Mouse (Mus musculus): ENCODE data around the gene Cdk14. TPM values are rescaled to one million over a fixed set of nuclear protein-coding genes. Genes with fewer than 3 reads are reported as not detected.
"Not testable (repeated sequence)": the region's sequence is repeated elsewhere in the genome, so short reads cannot be mapped to it uniquely, and the experiment has no call there.

Gene Cdk14
- polyA plus RNA-seq, 1 experiment from 2014 or later, result 42.2 TPM

DNA sequence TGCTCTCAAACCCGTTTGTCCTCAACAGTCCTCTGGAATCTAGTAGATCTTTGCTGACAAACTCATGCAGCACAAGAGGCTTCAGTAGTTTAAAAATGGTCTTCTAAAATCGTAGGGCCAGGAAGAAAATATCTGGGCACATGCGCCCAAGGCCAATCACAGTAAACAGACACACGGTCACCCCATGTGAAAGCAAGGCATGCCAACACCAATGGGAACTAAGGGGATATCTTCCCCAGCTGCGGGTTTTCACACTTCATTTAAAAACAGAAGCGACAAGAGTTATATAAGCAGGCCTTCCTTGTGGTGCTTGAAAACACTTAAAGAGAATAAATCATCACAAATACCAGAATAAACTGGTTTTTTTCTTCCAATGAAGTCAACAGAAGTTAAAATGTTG is 165.7 kb downstream of the Cdk14 start:
- no peak overlapping the region for H3K27ac ChIP-seq (replicated peaks)
- no peak overlapping the region for H3K9ac ChIP-seq (replicated peaks)
- no peaks in the 10 kb centered on the region for H3K27me3 ChIP-seq (replicated peaks)
- H3K4me2 ChIP-seq, result no peak overlapping the region
- WGBS, result 87% methylated on average over 6 of the region's 6 CpGs
- no peaks in the 10 kb centered on the region for H3K4me1 ChIP-seq
- H3K36me3 ChIP-seq, result no peaks in the 10 kb centered on the region
- H3K9me3 ChIP-seq (replicated peaks), result no peaks in the 10 kb centered on the region
- no peak overlapping the region for H3K4me3 ChIP-seq (replicated peaks)
- ATAC-seq (ENCODE audit: low FRiP score), result no peak

DNA sequence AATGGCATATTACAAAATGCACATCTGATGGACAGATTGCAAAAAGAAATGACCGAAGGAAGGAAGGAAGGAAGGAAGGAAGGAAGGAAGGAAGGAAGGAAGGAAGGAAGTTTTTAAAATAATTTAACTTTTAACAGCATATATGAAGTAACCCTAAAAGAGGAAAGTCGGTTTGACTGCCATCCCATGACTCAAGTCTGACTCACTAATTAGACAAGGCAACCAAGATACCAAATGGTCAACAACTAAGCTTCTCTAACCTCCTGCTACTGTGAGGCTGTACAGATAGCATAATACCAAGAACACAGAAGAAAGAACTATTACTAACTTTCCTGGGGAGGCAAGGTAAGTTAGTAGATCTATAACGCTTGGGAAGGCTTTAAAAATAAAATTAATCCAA is 166.9 kb downstream of the Cdk14 start:
- ATAC-seq (ENCODE audit: low FRiP score), result no peak
- Histone ChIP-seq H3K4me1 (no peaks in the 10 kb centered on the region), H3K9me3 (replicated peaks) (no peaks in the 10 kb centered on the region), H3K9ac (replicated peaks) (no peak overlapping the region), H3K27ac (replicated peaks) (no peak overlapping the region), H3K4me3 (replicated peaks) (no peak overlapping the region), H3K27me3 (replicated peaks) (no peaks in the 10 kb centered on the region), H3K36me3 (peaks cover 3% of the 10 kb centered on the region; the same call in 1 of the 2 replicates), H3K4me2 (no peak overlapping the region)
- 93% methylated on average over 3 of the region's 3 CpGs for WGBS

DNA sequence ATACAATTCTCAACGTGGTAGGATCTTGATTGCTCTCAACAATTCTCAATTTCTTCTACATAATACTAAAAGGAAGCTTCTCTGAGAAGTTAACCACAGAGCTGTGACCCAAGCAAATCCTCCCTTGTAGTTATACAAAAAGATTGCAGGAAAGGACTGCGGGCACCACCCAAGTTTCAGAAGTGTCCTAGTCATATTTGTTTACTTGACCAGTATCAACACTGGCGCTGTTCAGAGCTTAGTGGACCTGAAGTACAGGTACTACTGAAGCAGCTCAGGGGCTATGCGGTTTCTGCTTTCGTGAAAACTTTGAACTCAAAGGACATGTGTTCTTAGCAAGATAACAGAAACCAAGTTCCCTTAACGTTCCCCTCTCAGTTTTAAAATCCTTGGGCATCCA is 172.4 kb downstream of the Cdk14 start:
- Histone ChIP-seq H3K4me3 (replicated peaks) (no peak overlapping the region), H3K4me2 (no peak overlapping the region), H3K27me3 (replicated peaks) (no peaks in the 10 kb centered on the region), H3K27ac (replicated peaks) (no peak overlapping the region), H3K4me1 (0 out of 2 replicates have a peak, but pooled peaks cover 1% of the 10 kb centered on the region), H3K9ac (replicated peaks) (no peak overlapping the region), H3K9me3 (replicated peaks) (no peaks in the 10 kb centered on the region), H3K36me3 (peaks cover 3% of the 10 kb centered on the region; the same call in 1 of the 2 replicates)
- no peak for ATAC-seq (ENCODE audit: low FRiP score)
- WGBS, result 94% methylated on average over 6 of the region's 6 CpGs

DNA sequence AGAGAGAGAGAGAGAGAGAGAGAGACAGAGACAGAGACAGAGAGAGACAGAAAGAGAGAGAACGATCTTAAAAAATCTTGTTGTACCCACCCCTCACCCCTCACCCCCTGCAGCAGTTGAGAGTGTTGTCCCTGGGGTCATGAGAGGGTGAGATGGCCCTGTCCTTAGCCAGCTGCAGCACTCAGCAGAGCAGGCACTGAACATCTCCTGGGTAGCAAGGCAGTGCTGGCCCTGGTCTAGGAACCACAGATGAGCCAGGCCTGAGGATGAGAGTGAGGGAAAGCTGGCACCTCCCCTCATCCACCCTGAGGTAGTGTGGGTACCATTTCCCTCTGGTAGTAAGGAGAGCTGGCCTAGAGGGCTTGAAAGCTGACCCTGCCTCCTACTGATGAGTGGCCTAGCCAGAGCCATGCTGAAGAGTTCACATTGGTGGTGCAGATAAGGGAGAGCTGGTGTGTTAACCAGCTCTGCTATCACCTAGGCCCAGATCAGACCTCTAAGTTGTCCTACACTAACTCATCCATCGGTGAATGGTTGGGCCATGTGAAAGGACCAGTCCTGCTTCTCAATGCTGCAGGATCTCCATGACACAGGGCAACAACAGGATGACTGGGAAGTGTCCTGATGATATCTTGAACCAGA is 173.5 kb downstream of the Cdk14 start:
- Histone ChIP-seq H3K4me3 (replicated peaks) (no peak overlapping the region), H3K4me2 (no peak overlapping the region), H3K36me3 (peaks cover 3% of the 10 kb centered on the region; the same call in 1 of the 2 replicates), H3K27ac (replicated peaks) (no peak overlapping the region), H3K9me3 (replicated peaks) (no peaks in the 10 kb centered on the region), H3K9ac (replicated peaks) (no peak overlapping the region), H3K27me3 (replicated peaks) (no peaks in the 10 kb centered on the region), H3K4me1 (0 out of 2 replicates have a peak, but pooled peaks cover 4% of the 10 kb centered on the region)
- WGBS, result 95% methylated on average over 2 of the region's 2 CpGs
- ATAC-seq (ENCODE audit: low FRiP score), result no peak

DNA sequence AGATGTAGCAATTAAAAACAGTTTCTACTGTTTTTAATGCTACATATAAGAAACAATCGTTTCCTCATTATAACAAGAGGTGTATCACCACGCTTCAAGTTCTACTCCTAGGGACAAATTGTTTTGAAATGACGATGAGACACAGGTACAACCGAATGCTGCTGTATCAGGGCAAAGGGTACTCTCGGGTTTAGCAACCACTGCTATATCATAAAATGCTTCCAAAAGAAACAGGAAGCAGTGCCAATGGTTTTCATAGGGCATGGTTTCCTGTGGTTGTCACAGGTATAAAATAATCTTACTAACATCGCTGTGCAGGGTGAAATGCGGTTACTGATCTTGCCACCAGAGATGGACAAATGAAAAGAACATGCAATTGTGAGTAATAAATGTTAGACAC is 174.9 kb downstream of the Cdk14 start:
- no peak overlapping the region for H3K4me2 ChIP-seq
- no peaks in the 10 kb centered on the region for H3K9me3 ChIP-seq (replicated peaks)
- no peak overlapping the region for H3K9ac ChIP-seq (replicated peaks)
- no peaks in the 10 kb centered on the region for H3K27me3 ChIP-seq (replicated peaks)
- peaks cover 3% of the 10 kb centered on the region; the same call in 1 of the 2 replicates for H3K36me3 ChIP-seq
- H3K4me1 ChIP-seq, result 0 out of 2 replicates have a peak, but pooled peaks cover 4% of the 10 kb centered on the region
- WGBS, result 93% methylated on average over 7 of the region's 7 CpGs
- no peak for ATAC-seq (ENCODE audit: low FRiP score)
- H3K27ac ChIP-seq (replicated peaks), result no peak overlapping the region
- H3K4me3 ChIP-seq (replicated peaks), result no peak overlapping the region

DNA sequence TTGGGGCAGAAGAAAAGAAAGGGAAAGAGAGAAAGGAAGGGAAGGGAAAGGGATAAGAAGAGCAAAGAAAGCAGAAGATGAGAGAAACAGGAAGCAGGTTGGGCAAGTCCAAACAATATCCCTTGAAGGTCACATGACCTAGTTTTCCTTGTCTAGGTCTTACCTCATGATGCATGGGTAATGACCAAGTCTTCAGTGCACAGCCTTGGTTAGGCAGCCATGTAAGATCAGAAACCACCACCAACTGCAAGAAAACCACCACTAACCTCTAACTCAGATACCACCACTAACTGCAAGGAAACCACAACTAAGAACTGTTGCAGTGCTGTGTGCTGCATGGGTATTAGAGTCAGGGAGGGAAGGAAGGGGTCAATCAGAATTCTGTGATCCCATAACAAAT is 176.5 kb downstream of the Cdk14 start:
- Histone ChIP-seq H3K9me3 (replicated peaks) (no peaks in the 10 kb centered on the region), H3K4me3 (replicated peaks) (no peak overlapping the region)
- ATAC-seq (ENCODE audit: low FRiP score), result no peak

DNA sequence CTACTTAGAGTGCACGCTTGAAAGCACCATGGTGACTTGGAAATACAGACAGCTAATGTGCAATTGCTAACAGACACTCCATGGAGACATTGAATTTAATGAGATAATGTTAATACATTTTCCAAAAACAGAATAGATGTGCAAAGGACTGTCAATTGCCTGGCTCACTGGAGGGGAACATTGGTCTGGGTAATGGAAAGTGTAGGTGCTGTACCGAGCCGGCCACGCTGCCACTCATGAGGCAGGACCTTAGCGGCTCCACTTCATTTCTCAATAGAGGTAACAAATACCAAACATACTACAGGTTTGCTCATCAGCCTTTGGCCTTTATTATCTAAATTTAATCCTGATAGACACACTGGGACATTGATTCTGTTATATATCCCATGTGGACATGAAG is 177.4 kb downstream of the Cdk14 start:
- ATAC-seq (ENCODE audit: low FRiP score), result no peak
- WGBS, result 65% methylated on average over 5 of the region's 5 CpGs

More for the DNA sequence above, 176.5 kb downstream of the Cdk14 start:
- no peak overlapping the region for H3K4me2 ChIP-seq
- no peaks in the 10 kb centered on the region for H3K27me3 ChIP-seq (replicated peaks)
- 0 out of 2 replicates have a peak, but pooled peaks cover 4% of the 10 kb centered on the region for H3K4me1 ChIP-seq
- no peak overlapping the region for H3K9ac ChIP-seq (replicated peaks)
- H3K27ac ChIP-seq (replicated peaks), result no peak overlapping the region
- H3K36me3 ChIP-seq, result no peaks in the 10 kb centered on the region

DNA sequence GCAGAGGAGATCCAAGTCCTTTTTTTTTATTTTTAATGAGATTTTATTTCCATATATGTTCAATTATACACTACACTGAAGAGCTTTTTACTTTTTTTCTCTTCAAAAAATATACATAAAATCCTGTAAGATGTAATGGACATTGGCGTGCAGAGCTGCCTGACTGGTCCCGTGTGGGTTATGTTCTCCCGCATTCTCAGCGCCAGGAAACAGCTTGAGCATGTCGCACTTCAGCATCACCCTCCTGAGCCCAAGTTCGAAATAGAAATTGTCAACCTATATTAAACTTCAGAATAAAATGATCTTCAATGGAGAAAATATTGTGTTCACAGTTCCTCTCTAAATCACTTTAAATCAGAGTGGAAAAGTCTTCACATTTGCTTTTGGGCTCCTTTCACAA is 179.0 kb downstream of the Cdk14 start:
- H3K27ac ChIP-seq (replicated peaks), result no peak overlapping the region
- no peak overlapping the region for H3K4me2 ChIP-seq
- 65% methylated on average over 6 of the region's 6 CpGs for WGBS
- no peak overlapping the region for H3K4me3 ChIP-seq (replicated peaks)
- H3K9me3 ChIP-seq (replicated peaks), result no peaks in the 10 kb centered on the region
- peaks cover 10% of the 10 kb centered on the region for H3K36me3 ChIP-seq
- H3K9ac ChIP-seq (replicated peaks), result no peak overlapping the region
- ATAC-seq (ENCODE audit: low FRiP score), result no peak
- 0 out of 2 replicates have a peak, but pooled peaks cover 4% of the 10 kb centered on the region for H3K4me1 ChIP-seq
- H3K27me3 ChIP-seq (replicated peaks), result no peaks in the 10 kb centered on the region

More for the DNA sequence above, 177.4 kb downstream of the Cdk14 start:
- Histone ChIP-seq H3K36me3 (peaks cover 3% of the 10 kb centered on the region; the same call in 1 of the 2 replicates), H3K4me2 (no peak overlapping the region), H3K27me3 (replicated peaks) (no peaks in the 10 kb centered on the region), H3K27ac (replicated peaks) (no peak overlapping the region), H3K9me3 (replicated peaks) (no peaks in the 10 kb centered on the region), H3K4me1 (0 out of 2 replicates have a peak, but pooled peaks cover 4% of the 10 kb centered on the region), H3K9ac (replicated peaks) (no peak overlapping the region), H3K4me3 (replicated peaks) (no peak overlapping the region)

DNA sequence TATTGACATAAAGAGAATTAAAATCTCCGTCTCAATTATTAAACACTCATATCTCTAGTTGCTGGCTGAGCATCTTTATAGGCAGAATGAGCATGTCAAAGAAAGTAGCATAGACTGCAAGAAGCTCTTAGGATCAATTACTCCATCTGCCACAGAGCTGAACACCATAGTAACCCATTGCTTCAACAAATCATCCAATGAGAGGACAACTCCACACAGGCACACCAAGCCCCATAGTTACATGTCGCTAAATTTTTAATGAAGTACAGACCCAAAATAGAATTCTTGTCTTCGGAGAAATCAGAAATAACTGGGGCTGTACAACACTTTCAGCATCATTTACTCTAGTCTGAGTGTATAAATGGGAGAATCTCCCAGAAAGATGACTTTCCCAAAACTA is 180.0 kb downstream of the Cdk14 start:
- Histone ChIP-seq H3K27me3 (replicated peaks) (no peaks in the 10 kb centered on the region), H3K9ac (replicated peaks) (no peak overlapping the region), H3K9me3 (replicated peaks) (no peaks in the 10 kb centered on the region), H3K4me3 (replicated peaks) (no peak overlapping the region), H3K4me1 (0 out of 2 replicates have a peak, but pooled peaks cover 4% of the 10 kb centered on the region), H3K36me3 (peaks cover 10% of the 10 kb centered on the region), H3K4me2 (no peak overlapping the region), H3K27ac (replicated peaks) (no peak overlapping the region)
- WGBS, result 81% methylated on average over 3 of the region's 3 CpGs
- peak; percentile 50 for ATAC-seq (ENCODE audit: low FRiP score)

DNA sequence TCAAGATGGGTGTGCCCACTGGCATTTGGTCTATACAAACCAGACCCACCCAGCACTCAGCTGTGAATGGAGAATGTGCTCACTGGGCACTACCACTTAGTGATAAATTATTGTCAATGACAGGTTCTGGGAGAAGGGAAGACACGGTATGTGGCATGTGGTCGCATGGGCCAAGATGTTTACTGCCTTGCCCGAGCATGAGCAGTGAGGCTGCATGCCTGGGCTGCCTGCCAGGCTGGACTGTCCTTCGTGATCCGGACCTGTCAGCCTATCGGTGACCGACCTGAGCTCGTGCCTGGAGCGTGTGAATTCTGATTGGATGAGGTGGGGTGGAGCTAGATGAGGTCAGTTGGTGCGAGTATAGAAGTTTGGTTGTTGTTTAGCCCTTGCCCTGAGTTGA is 185.2 kb downstream of the Cdk14 start:
- ATAC-seq (ENCODE audit: low FRiP score); H3K27ac ChIP-seq (replicated peaks); H3K9me3 ChIP-seq (replicated peaks); H3K4me3 ChIP-seq (replicated peaks); H3K27me3 ChIP-seq (replicated peaks); H3K9ac ChIP-seq (replicated peaks); H3K4me2 ChIP-seq; H3K4me1 ChIP-seq: not testable (repeated sequence)
- 88% methylated on average over 10 of the region's 10 CpGs for WGBS
- H3K36me3 ChIP-seq, result peaks cover 10% of the 10 kb centered on the region

DNA sequence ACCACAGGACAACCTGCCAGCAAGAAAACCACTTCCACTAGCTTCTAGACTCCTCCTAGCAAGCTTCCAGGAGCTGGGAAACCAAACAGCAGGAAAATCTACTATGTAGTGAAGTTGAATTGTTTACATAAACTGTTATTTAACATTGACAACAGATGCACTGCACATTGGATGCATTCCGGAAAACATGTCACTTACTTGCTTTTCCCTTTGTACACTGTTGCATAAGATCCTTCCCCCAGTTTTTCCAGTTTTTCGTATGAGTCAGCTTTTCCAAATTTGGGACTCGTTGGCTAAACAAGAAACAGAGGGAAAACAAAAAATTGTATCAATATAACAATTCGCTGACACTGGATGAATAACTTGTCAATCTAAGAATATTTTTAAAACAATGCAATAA is 193.1 kb downstream of the Cdk14 start:
- Histone ChIP-seq H3K4me1 (no peaks in the 10 kb centered on the region), H3K27ac (replicated peaks) (no peak overlapping the region), H3K27me3 (replicated peaks) (no peaks in the 10 kb centered on the region), H3K4me3 (replicated peaks) (no peak overlapping the region), H3K4me2 (no peak overlapping the region), H3K9ac (replicated peaks) (no peak overlapping the region), H3K36me3 (no peaks in the 10 kb centered on the region), H3K9me3 (replicated peaks) (no peaks in the 10 kb centered on the region)
- ATAC-seq (ENCODE audit: low FRiP score), result no peak
- 89% methylated on average over 4 of the region's 4 CpGs for WGBS

DNA sequence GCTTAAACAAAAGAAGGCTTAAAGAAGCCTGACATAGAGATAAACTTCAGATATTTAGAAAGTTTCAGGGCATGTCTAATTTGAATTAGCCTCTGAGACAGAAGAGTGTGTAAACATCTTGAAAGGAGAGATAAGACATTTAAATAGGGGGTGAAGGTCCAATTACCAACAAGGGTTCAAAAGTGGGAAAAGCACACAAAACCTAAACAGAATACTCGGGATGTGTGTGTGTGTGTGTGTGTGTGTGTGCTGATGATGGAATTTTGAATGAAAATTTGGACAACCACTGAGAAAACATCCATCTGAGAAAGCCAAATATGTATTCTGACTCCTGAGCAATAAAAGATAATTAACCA is 208.4 kb downstream of the Cdk14 start:
- no peaks in the 10 kb centered on the region for H3K9me3 ChIP-seq (replicated peaks)
- WGBS, result 81% methylated on average over 1 of the region's 1 CpGs

More for the DNA sequence above, 208.4 kb downstream of the Cdk14 start:
- Histone ChIP-seq H3K4me2 (no peak overlapping the region), H3K4me1 (0 out of 2 replicates have a peak, but pooled peaks cover 3% of the 10 kb centered on the region), H3K27ac (replicated peaks) (no peak overlapping the region), H3K4me3 (replicated peaks) (no peak overlapping the region), H3K27me3 (replicated peaks) (no peaks in the 10 kb centered on the region), H3K36me3 (no peaks in the 10 kb centered on the region), H3K9ac (replicated peaks) (no peak overlapping the region)
- no peak for ATAC-seq (ENCODE audit: low FRiP score)

Data from neural tube, embryonic 15.5 days (tissue).